Mouse (Mus musculus) stomach, embryonic 15.5 days (tissue): Measurements from ENCODE around the gene Ptdss2. TPM values are rescaled to one million over a fixed set of nuclear protein-coding genes. Genes with fewer than 3 reads are reported as not detected.
A peak's percentile ranks its signal among the peaks of the same experiment; 100 is the strongest.

Experiments used
- ATAC-seq: fragments of 200-750 bp; cut with Nextera tagmentation; 2 replicates; pipeline ENCODE4 v1.8.0; 2017; ENCODE audit warnings: low read depth, moderate number of reproducible peaks, moderate TSS enrichment; ENCODE audit not compliant: insufficient read depth, low FRiP score
- H3K27ac ChIP-seq: fragments of 300-500 bp; sonication (generic); 2 replicates; pipeline ENCODE4 v1.5.1; 2015; ENCODE audit warnings: mild to moderate bottlenecking, inconsistent platforms
- H3K27me3 ChIP-seq: fragments of 300-500 bp; sonication (generic); replicated peaks from 2 replicates; pipeline ENCODE4 v1.6.1; 2015; ENCODE audit warnings: inconsistent platforms
- H3K36me3 ChIP-seq: fragments of 300-500 bp; sonication (generic); 2 replicates; pipeline ENCODE4 v1.6.1; 2015; ENCODE audit warnings: inconsistent platforms
- H3K4me1 ChIP-seq: fragments of 300-500 bp; sonication (generic); 2 replicates; pipeline ENCODE4 v1.6.1; 2015; ENCODE audit warnings: inconsistent platforms
- H3K4me2 ChIP-seq: fragments of 300-500 bp; sonication (generic); 2 replicates; pipeline ENCODE4 v1.6.1; 2015; ENCODE audit warnings: mild to moderate bottlenecking, inconsistent platforms
- H3K4me3 ChIP-seq: fragments of 300-500 bp; sonication (generic); replicated peaks from 2 replicates; pipeline ENCODE4 v1.5.1; 2015; ENCODE audit warnings: inconsistent platforms
- H3K9ac ChIP-seq: fragments of 300-500 bp; sonication (generic); 2 replicates; pipeline ENCODE4 v1.6.1; 2015; ENCODE audit warnings: inconsistent platforms
- H3K9me3 ChIP-seq: fragments of 300-500 bp; sonication (generic); 2 replicates; pipeline ENCODE4 v1.6.1; 2016; ENCODE audit warnings: inconsistent platforms
- WGBS: fragments of 180-500 bp; shearing (Covaris S2); methylation state at CpG from one replicate; pipeline ENCODE4 v1.1.7; 2015; 5-methylcytosine and 5-hydroxymethylcytosine counted together
- polyA plus RNA-seq: library from polyadenylated mRNA; unstranded; fragments of >200 nt; fragmentation: Nextera tagmentation; extraction: Ambion mirVana; gene quantifications from 2 replicates; pipeline ENCODE4 v1.2.1, GENCODE M21; 2015

Ptdss2 gene
- polyA plus RNA-seq, 1 experiment from 2014 or later, result 60.7 TPM

- under 1% methylated on average over 8 of the region's 8 CpGs for WGBS
- Histone ChIP-seq H3K27ac (no peak overlapping the region), H3K9ac (no peak overlapping the region), H3K4me1 (peaks cover 6% of the 10 kb centered on the region; the same call in 1 of the 2 replicates), H3K36me3 (no peaks in the 10 kb centered on the region), H3K27me3 (no peaks in the 10 kb centered on the region), H3K4me2 (no peak overlapping the region), H3K4me3 (no peak overlapping the region), H3K9me3 (no peaks in the 10 kb centered on the region)
- no peak for ATAC-seq
Observed at GRCm38 (mm10) chr7:141176173-141176572, 54.0 kb downstream of the Ptdss2 start.

- 70% methylated on average over 3 of the region's 3 CpGs for WGBS
- ATAC-seq, result no peak
Observed at GRCm38 (mm10) chr7:141188194-141188593, 66.0 kb downstream of the Ptdss2 start.

GRCm38 (mm10) chr7:141188733-141189132, 66.6 kb downstream of the Ptdss2 start:
- Histone ChIP-seq H3K27me3 (no peaks in the 10 kb centered on the region), H3K27ac (no peak overlapping the region), H3K9ac (no peak overlapping the region), H3K4me3 (no peak overlapping the region), H3K4me2 (no peak overlapping the region), H3K36me3 (peaks cover 28% of the 10 kb centered on the region), H3K4me1 (peaks cover 15% of the 10 kb centered on the region), H3K9me3 (no peaks in the 10 kb centered on the region)
- ATAC-seq, result no peak
- 94% methylated on average over 3 of the region's 3 CpGs for WGBS

More at GRCm38 (mm10) chr7:141188194-141188593, 66.0 kb downstream of the Ptdss2 start:
- Histone ChIP-seq H3K27ac (no peak overlapping the region), H3K4me2 (no peak overlapping the region), H3K36me3 (peaks cover 28% of the 10 kb centered on the region), H3K4me3 (no peak overlapping the region), H3K4me1 (peaks cover 15% of the 10 kb centered on the region), H3K9ac (no peak overlapping the region), H3K9me3 (no peaks in the 10 kb centered on the region), H3K27me3 (no peaks in the 10 kb centered on the region)

GRCm38 (mm10) chr7:141190220-141190619, 68.0 kb downstream of the Ptdss2 start:
- Histone ChIP-seq H3K9me3 (no peaks in the 10 kb centered on the region), H3K27ac (no peak overlapping the region), H3K4me2 (no peak overlapping the region), H3K27me3 (no peaks in the 10 kb centered on the region), H3K4me3 (no peak overlapping the region), H3K36me3 (peaks cover 28% of the 10 kb centered on the region), H3K9ac (no peak overlapping the region), H3K4me1 (peaks cover 17% of the 10 kb centered on the region)
- no peak for ATAC-seq
- 89% methylated on average over 3 of the region's 3 CpGs for WGBS

- Histone ChIP-seq H3K4me3 (no peak overlapping the region), H3K27me3 (no peaks in the 10 kb centered on the region), H3K9me3 (no peaks in the 10 kb centered on the region), H3K4me2 (no peak overlapping the region), H3K9ac (no peak overlapping the region), H3K27ac (no peak overlapping the region), H3K36me3 (peaks cover 28% of the 10 kb centered on the region), H3K4me1 (peaks cover 25% of the 10 kb centered on the region)
- no peak for ATAC-seq
- WGBS, result 87% methylated on average over 14 of the region's 14 CpGs
Observed at GRCm38 (mm10) chr7:141191036-141191435, 68.9 kb downstream of the Ptdss2 start.

GRCm38 (mm10) chr7:141191796-141192685, 69.9 kb downstream of the Ptdss2 start:
- no peak overlapping the region for H3K9ac ChIP-seq
- peak overlapping the region; percentile 92 for H3K4me3 ChIP-seq
- ATAC-seq, result no peak
- H3K4me1 ChIP-seq, result peaks cover 25% of the 10 kb centered on the region
- no peak overlapping the region for H3K27ac ChIP-seq
- peak overlapping the region; percentile 91 for H3K4me2 ChIP-seq
- no peaks in the 10 kb centered on the region for H3K9me3 ChIP-seq
- WGBS, result 89% methylated on average over 24 of the region's 24 CpGs
- peaks cover 28% of the 10 kb centered on the region for H3K36me3 ChIP-seq
- H3K27me3 ChIP-seq, result no peaks in the 10 kb centered on the region

GRCm38 (mm10) chr7:141192776-141193347, 70.7 kb downstream of the Ptdss2 start:
- Histone ChIP-seq H3K9ac (peak overlapping the region; percentile 92), H3K9me3 (no peaks in the 10 kb centered on the region), H3K36me3 (peaks cover 28% of the 10 kb centered on the region), H3K4me1 (peaks cover 25% of the 10 kb centered on the region), H3K27ac (peak overlapping the region; percentile 91; the same call in 1 of the 2 replicates), H3K27me3 (no peaks in the 10 kb centered on the region), H3K4me2 (peak overlapping the region; percentile 91), H3K4me3 (peak overlapping the region; percentile 92)
- 25% methylated on average over 12 of the region's 12 CpGs for WGBS
- no peak for ATAC-seq

GRCm38 (mm10) chr7:141193348-141193856, 71.2 kb downstream of the Ptdss2 start:
- H3K4me2 ChIP-seq, result peak overlapping the region; percentile 91
- no peaks in the 10 kb centered on the region for H3K27me3 ChIP-seq
- 1% methylated on average over 43 of the region's 43 CpGs for WGBS
- no peaks in the 10 kb centered on the region for H3K9me3 ChIP-seq
- H3K4me3 ChIP-seq, result peak overlapping the region; percentile 92
- peak overlapping the region; percentile 91 for H3K27ac ChIP-seq
- peak; percentile 0; the same call in 1 of the 2 replicates for ATAC-seq
- peaks cover 25% of the 10 kb centered on the region for H3K4me1 ChIP-seq
- H3K9ac ChIP-seq, result peak overlapping the region; percentile 92
- H3K36me3 ChIP-seq, result peaks cover 28% of the 10 kb centered on the region

GRCm38 (mm10) chr7:141193948-141194347, 71.8 kb downstream of the Ptdss2 start, which contains the start of the genes Hras and Lrrc56:
TSS of gene Hras (minus strand) at chr7:141194005.
TSS of gene Lrrc56 (plus strand) at chr7:141194157.
- H3K4me2 ChIP-seq, result peak within 1 kb of the TSS; percentile 98
- WGBS, result 0% methylated on average over 35 of the region's 39 CpGs
- peaks cover 28% of the 10 kb centered on the region for H3K36me3 ChIP-seq
- peak within 1 kb of the TSS; percentile 92 for H3K4me3 ChIP-seq
- peak within 1 kb of the TSS; percentile 92 for H3K9ac ChIP-seq
- no peaks in the 10 kb centered on the region for H3K27me3 ChIP-seq
- H3K9me3 ChIP-seq, result no peaks in the 10 kb centered on the region
- H3K4me1 ChIP-seq, result peaks cover 25% of the 10 kb centered on the region
- peak within 1 kb of the TSS; percentile 91 for H3K27ac ChIP-seq
- ATAC-seq, result peak; percentile 94

- H3K4me2 ChIP-seq, result peak overlapping the region; percentile 98
- ATAC-seq, result no peak
- H3K4me3 ChIP-seq, result peak overlapping the region; percentile 92
- under 1% methylated on average over 23 of the region's 23 CpGs for WGBS
- H3K27ac ChIP-seq, result peak overlapping the region; percentile 91
- peaks cover 25% of the 10 kb centered on the region for H3K4me1 ChIP-seq
- H3K36me3 ChIP-seq, result peaks cover 28% of the 10 kb centered on the region
- no peaks in the 10 kb centered on the region for H3K9me3 ChIP-seq
- H3K27me3 ChIP-seq, result no peaks in the 10 kb centered on the region
- peak overlapping the region; percentile 45 for H3K9ac ChIP-seq
Observed at GRCm38 (mm10) chr7:141194409-141194808, 72.2 kb downstream of the Ptdss2 start.

- peak overlapping the region; percentile 92 for H3K4me3 ChIP-seq
- ATAC-seq, result no peak
- peak overlapping the region; percentile 98 for H3K4me2 ChIP-seq
- peak overlapping the region; percentile 91 for H3K27ac ChIP-seq
- H3K9me3 ChIP-seq, result no peaks in the 10 kb centered on the region
- WGBS, result under 1% methylated on average over 28 of the region's 28 CpGs
- H3K9ac ChIP-seq, result peak overlapping the region; percentile 45
- H3K36me3 ChIP-seq, result peaks cover 24% of the 10 kb centered on the region
- no peaks in the 10 kb centered on the region for H3K27me3 ChIP-seq
- peaks cover 25% of the 10 kb centered on the region for H3K4me1 ChIP-seq
Observed at GRCm38 (mm10) chr7:141194830-141195229, 72.6 kb downstream of the Ptdss2 start.

- WGBS, result 84% methylated on average over 2 of the region's 2 CpGs
- no peaks in the 10 kb centered on the region for H3K9me3 ChIP-seq
- H3K4me1 ChIP-seq, result peaks cover 25% of the 10 kb centered on the region
- no peak for ATAC-seq
- peaks cover 15% of the 10 kb centered on the region for H3K36me3 ChIP-seq
- H3K4me2 ChIP-seq, result no peak overlapping the region
- no peaks in the 10 kb centered on the region for H3K27me3 ChIP-seq
- H3K4me3 ChIP-seq, result no peak overlapping the region; the same call in 1 of the 2 replicates
- H3K9ac ChIP-seq, result no peak overlapping the region
- H3K27ac ChIP-seq, result no peak overlapping the region
Observed at GRCm38 (mm10) chr7:141195754-141196153, 73.6 kb downstream of the Ptdss2 start.
